7 mouse cellular contexts compared by ENCODE assay signal in the genomic region with DNA sequence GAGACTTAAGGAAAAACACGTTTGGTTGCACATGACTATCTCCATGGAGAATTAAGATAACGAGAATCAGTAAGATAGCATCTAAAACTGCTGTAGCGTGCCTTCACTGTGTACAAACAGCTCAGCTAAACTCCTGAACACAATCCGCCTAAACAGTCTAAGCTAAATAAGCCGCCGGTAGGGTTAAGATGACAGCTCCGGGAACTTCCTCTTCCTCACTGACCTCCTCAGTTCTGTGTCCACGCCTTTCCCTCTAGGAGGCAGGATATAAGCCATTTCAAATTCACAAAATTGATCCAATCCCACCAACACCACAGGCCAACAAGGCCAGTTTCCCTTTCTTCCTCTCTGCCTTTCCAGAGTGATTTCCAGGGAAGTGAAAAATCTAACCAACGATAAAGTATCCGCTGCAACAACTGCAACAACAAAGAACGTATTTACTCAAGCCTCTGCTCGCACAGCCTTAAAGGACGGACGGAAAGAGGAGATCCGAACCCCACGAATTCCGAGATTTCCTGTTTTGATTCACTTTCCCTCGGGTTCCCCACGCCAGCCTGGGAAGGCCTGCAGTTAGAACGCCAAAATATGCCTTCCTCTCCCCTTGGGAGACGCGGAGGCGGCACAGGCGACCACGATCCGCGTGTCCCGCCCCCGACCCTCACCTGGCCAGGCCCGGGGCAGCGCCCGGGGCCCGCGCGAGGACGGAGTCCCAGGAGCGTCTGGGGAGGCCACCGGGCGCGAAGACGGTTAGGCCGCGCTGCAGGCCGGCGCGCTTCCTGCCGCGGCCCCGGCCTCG. TPM values are rescaled to one million over a fixed set of nuclear protein-coding genes. Genes with fewer than 3 reads are reported as not detected.
A peak's percentile ranks its signal among the peaks of the same experiment; 100 is the strongest.
DNase-seq lines count a peak whose midpoint lies in the region; ATAC-seq and TF ChIP-seq lines count a peak whose summit lies in the region.

No protein-coding gene starts in this region.

- peaks cover 2% of the 10 kb centered on the region; the same call in 1 of the 2 replicates for H3K4me1 ChIP-seq in forebrain, embryonic 11.5 days (replicated peaks; ENCODE audit: control insufficient read depth, insufficient read depth, low read length)
- peaks cover 14% of the 10 kb centered on the region for H3K4me1 ChIP-seq in hindbrain, embryonic 13.5 days (replicated peaks)

- no peak for TF ChIP-seq CTCF in brain, embryonic 14.5 days (IDR thresholded peaks at IDR 0.05; ENCODE audit: borderline replicate concordance, extremely low read depth, insufficient read depth, insufficient read length)

- TF ChIP-seq POLR2A in brain, embryonic 14.5 days (IDR thresholded peaks at IDR 0.05; ENCODE audit: borderline replicate concordance, extremely low read depth, insufficient read depth, insufficient read length, poor library complexity, severe bottlenecking), result no peak

- no peaks in the 10 kb centered on the region for H3K36me3 ChIP-seq in forebrain, embryonic 11.5 days (ENCODE audit: control insufficient read depth, insufficient read depth, low read length)
- H3K36me3 ChIP-seq in hindbrain, embryonic 13.5 days, result no peaks in the 10 kb centered on the region

- no peaks in the 10 kb centered on the region for H3K27me3 ChIP-seq in forebrain, embryonic 11.5 days (ENCODE audit: control insufficient read depth, insufficient read depth, low read length)
- no peaks in the 10 kb centered on the region for H3K27me3 ChIP-seq in hindbrain, embryonic 13.5 days

- peak; percentile 4 for ATAC-seq in forebrain, embryonic 11.5 days (replicated peaks; ENCODE audit: low FRiP score)
- peak; percentile 8; the same call in 1 of the 2 replicates for ATAC-seq in hindbrain, embryonic 13.5 days (ENCODE audit: low FRiP score)
- ATAC-seq in megakaryocyte-erythroid progenitor cell, adult 5-6 weeks (replicated peaks; ENCODE audit: low FRiP score, low TSS enrichment, poor library complexity, severe bottlenecking), result peak; percentile 37

- intact Hi-C loops in left cerebral cortex, postnatal 25 days (cut with DNase I), result loop anchor here (1.0 kb wide), 1 partner anchor 50 kb away; no protein-coding TSS in a partner anchor

- H3K4me2 ChIP-seq in forebrain, embryonic 11.5 days (ENCODE audit: low read depth, low read length, severe bottlenecking), result peak overlapping the region; percentile 86
- peak overlapping the region; percentile 69 for H3K4me2 ChIP-seq in hindbrain, embryonic 13.5 days

- peak overlapping the region; percentile 98 for H3K27ac ChIP-seq in forebrain, embryonic 11.5 days (ENCODE audit: low read depth, low read length)
- peak overlapping the region; percentile 99 for H3K27ac ChIP-seq in hindbrain, embryonic 13.5 days

- WGBS in forebrain, embryonic 11.5 days, result under 1% methylated on average over 43 of the region's 50 CpGs
- WGBS in hindbrain, embryonic 13.5 days, result under 1% methylated on average over 30 of the region's 50 CpGs

- DNase-seq in MN1 (ENCODE audit: low spot score), result peak; percentile 47
- peak; percentile 59 for DNase-seq in brain, embryonic 14.5 days (ENCODE audit: low read depth)
- peak; percentile 66 for DNase-seq in forebrain, embryonic 11.5 days (ENCODE audit: low spot score)
- DNase-seq in left cerebral cortex, postnatal 25 days (ENCODE audit: low spot score in 2 of 2), result peak; percentile 38 to 39
- DNase-seq in skeletal muscle tissue, adult 2 months (ENCODE audit: low read depth, low spot score), result peak; percentile 40

- peak overlapping the region; percentile 96 for H3K9ac ChIP-seq in forebrain, embryonic 11.5 days (ENCODE audit: low read length)
- peak overlapping the region; percentile 98 for H3K9ac ChIP-seq in hindbrain, embryonic 13.5 days

- no peaks in the 10 kb centered on the region for H3K9me3 ChIP-seq in forebrain, embryonic 11.5 days (ENCODE audit: control insufficient read depth, low read length)
- no peaks in the 10 kb centered on the region for H3K9me3 ChIP-seq in hindbrain, embryonic 13.5 days

- peak overlapping the region; percentile 93 for H3K4me3 ChIP-seq in forebrain, embryonic 11.5 days (ENCODE audit: low read depth, low read length)
- H3K4me3 ChIP-seq in hindbrain, embryonic 13.5 days, result peak overlapping the region; percentile 97

RNA-seq across cellular contexts. Expression of a gene that starts 3.3 kb away (rescaled TPM):
- polyA plus RNA-seq in brain, embryonic 14.5 days (2012; rRNA removed), result 12.0 and 14.6 TPM in 2 replicates
- 10.9 and 11.8 TPM in 2 replicates for polyA plus RNA-seq in forebrain, embryonic 11.5 days (2014; fragmentation: Nextera tagmentation; extraction: Ambion mirVana)
- 13.3 and 14.7 TPM in 2 replicates for polyA plus RNA-seq in hindbrain, embryonic 13.5 days (2015; fragmentation: Nextera tagmentation; extraction: Ambion mirVana)
- total RNA-seq in left cerebral cortex, postnatal 25 days (2021), result 10 to 100 TPM; 76.9 to 84.6 TPM
- 53.5 and 58.6 TPM in 2 replicates for total RNA-seq in megakaryocyte-erythroid progenitor cell, adult 5-6 weeks (2014; fragmentation: Nextera tagmentation)
- total RNA-seq in megakaryocyte-erythroid progenitor cell, adult 5-6 weeks (2017), result 37.7 and 59.4 TPM in 2 replicates

RNA-seq across cellular contexts. Expression of a gene that starts 48.6 kb away (rescaled TPM):
- polyA plus RNA-seq in brain, embryonic 14.5 days (2012; rRNA removed), result 9.1 and 9.3 TPM in 2 replicates
- 20.3 and 23.6 TPM in 2 replicates for polyA plus RNA-seq in forebrain, embryonic 11.5 days (2014; fragmentation: Nextera tagmentation; extraction: Ambion mirVana)
- 18.5 and 19.8 TPM in 2 replicates for polyA plus RNA-seq in hindbrain, embryonic 13.5 days (2015; fragmentation: Nextera tagmentation; extraction: Ambion mirVana)
- 10 to 100 TPM; 13.9 to 16.3 TPM for total RNA-seq in left cerebral cortex, postnatal 25 days (2021)
- 18.0 and 21.7 TPM in 2 replicates for total RNA-seq in megakaryocyte-erythroid progenitor cell, adult 5-6 weeks (2014; fragmentation: Nextera tagmentation)
- 40.4 and 61.1 TPM in 2 replicates for total RNA-seq in megakaryocyte-erythroid progenitor cell, adult 5-6 weeks (2017)

Comparison
In these comparisons a context has a peak if more than half of its experiments do, and no peak if none do; other contexts are left out.
1. Peak in every context shown above with its lines: DNase-seq, ATAC-seq, H3K4me3 ChIP-seq and H3K27ac ChIP-seq.